Mouse (Mus musculus) hematopoietic stem cell, adult 5-6 weeks (primary cell): ENCODE results near the gene Hnf1b. TPM values are rescaled to one million over a fixed set of nuclear protein-coding genes. Genes with fewer than 3 reads are reported as not detected.

Experiments
- ATAC-seq, 2 experiments: fragments of 125-278 bp in 1 of 2; replicated peaks in 1 of 2; 2 replicates each; pipeline ENCODE4 v1.8.0; 2016 to 2017; ENCODE audit warnings: inconsistent platforms in 2 of 2, mild to moderate bottlenecking in 2 of 2, moderate number of reproducible peaks in 2 of 2, low read depth in 1 of 2, moderate TSS enrichment in 1 of 2; ENCODE audit not compliant: low FRiP score in 2 of 2, poor library complexity in 2 of 2, severe bottlenecking in 2 of 2, insufficient read depth in 1 of 2, low TSS enrichment in 1 of 2
- total RNA-seq: library from RNA; stranded (forward); fragments of 172-1452, 232-1000 nt; gene quantifications from 2 replicates; pipeline ENCODE4 v1.2.3, GENCODE M21; 2017

Gene Hnf1b
- total RNA-seq, 1 experiment from 2014 or later, result not detected

DNA sequence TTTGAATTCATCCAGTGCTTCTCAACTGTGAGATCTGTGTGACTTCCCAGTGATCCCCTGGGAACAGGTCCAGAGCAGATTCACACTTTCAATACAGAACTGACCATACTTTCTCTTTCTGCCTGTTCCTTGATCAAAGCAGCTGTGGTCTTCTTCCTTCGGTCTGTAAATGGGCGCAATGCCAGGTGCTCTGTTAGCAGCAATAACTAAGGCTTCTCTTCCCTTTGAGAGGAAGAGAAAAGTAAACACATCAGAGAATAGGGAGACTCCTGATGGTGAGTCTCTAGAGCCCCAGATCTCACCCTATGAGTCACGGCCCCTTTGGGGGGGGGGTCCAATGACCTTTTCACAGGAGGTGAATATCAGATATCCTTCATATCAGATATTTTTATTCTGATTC, 29.3 kb downstream of the Hnf1b start:
- ATAC-seq, result no peak

DNA sequence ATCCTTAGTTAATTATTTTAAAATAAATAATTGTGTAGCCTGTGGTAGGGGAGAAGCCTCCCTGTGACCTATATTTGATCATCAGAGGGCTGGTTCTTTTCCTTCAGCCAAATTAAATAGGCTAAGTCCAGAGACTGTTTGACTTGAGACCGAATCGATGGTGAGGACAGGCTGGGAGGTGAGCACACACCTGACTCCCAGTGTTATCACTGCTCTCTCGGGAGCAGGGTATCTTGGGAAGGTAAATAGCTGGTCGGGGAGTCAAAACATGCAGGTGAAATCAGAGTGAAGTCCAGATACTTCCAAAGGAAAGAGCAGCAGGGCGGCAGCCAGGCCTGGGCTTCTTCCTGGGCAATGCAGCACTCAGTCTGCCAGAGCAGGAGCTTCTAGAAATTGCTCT, 31.6 kb downstream of the Hnf1b start:
- ATAC-seq, result no peak

DNA sequence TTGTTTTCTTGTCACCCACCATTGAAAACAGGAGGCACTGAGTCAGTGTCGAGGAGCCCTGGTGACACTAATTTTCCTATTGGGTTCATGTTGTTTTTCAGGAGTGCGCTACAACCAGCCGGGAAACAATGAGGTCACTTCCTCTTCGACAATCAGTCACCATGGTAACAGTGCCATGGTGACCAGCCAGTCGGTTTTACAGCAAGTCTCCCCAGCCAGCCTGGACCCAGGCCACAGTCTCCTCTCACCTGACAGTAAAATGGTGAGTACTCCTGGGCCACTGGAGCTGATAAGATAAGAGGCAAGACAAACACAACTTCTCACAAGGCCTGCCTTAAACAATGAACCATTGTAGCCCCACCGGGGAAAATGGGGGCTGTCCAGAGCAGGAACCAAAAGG, 32.7 kb downstream of the Hnf1b start:
- ATAC-seq, result no peak

DNA sequence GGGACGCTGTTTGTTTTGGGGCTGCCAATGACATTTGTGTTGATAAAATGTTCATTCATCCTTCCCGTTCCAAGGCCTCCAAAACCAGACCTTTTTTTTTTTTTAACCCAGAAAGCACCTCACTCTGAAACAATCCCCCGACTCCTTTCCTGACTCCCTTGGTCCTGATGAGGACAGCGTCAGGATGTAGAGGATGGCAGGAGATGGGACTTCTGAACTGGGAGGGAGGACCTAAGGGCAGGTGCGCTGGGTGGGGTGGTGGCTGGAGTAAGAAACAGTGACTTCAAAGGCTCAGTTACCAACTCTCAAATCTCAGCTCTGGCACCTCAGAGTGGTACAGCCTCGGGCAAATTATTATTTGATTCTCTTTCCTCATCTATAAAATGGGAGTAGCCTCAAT, 33.2 kb downstream of the Hnf1b start:
- ATAC-seq, result no peak

DNA sequence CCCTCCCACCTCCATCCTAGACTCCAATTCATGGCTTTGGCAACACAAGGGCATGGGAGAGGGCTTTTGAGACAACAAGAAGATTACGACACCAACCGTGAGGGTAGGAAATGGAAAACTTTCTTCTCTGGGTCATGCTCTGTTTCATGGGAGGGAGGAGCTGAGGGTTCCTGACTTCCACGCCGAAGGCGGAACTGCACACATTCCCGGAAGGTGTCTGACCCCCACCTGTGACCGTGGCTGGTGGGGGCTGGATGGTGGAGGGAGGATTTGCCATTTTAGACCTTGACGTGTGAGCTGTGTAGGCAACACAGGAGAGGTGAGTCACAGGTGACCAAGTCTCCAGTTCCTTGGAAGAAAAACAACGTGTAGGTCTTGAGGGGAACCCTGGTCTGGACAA, 33.9 kb downstream of the Hnf1b start:
- ATAC-seq, result no peak

DNA sequence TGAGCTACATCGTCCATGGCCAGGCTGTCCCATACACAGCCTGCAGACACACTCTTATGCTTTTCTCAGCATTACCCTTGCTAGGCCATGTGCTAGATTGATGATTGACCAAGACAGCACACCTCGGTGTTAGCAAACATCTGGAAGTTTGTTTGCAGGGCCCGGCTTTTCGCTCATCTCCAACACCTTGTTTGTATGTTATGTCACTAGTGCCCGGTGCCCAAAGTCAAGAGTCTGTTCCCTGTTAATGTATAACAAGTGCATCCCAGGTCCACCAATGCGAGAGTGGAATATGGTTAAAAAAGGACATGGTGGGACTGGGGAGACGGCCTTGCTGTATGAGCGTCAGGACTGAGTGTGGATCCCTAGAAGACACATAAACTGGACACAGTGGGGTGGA, 35.3 kb downstream of the Hnf1b start:
- no peak for ATAC-seq

DNA sequence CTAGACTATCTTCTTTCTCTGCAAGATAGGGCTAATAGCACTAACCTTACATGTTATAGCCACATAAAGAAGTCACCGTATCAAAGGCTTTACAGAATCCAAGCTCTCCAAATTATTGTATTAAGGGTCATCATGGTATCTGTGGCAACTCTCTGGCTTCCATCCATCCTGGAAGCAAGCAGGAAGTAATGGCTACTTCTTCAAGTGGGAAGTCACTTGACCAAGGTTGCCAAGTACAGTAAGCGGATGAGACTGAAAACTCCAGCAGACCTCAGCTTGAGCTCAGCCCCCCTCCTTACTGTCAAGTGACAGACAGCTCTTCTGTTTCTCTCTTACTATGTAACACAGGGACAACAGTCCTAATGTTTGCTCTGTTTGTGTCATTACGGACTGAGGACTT, 36.9 kb downstream of the Hnf1b start:
- ATAC-seq, result no peak

DNA sequence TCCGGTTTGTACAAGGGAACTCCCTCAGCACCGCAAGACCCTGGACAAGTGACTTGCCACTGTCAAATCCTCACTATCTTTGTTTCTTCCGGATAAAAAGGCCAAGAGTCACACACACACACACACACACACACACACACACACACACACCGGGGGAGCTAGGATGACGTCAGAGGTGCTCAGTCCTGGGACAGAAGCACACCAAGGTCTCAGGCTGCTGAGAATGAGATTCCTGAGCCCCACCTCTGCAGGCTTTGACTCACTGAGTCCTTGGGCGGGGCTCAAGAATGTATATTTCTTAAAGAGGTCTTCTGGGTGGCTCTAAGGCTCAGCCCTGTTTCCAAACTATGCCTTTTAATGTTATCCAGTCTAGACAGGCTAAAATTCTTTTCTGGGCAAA, 41.5 kb downstream of the Hnf1b start:
- no peak for ATAC-seq

DNA sequence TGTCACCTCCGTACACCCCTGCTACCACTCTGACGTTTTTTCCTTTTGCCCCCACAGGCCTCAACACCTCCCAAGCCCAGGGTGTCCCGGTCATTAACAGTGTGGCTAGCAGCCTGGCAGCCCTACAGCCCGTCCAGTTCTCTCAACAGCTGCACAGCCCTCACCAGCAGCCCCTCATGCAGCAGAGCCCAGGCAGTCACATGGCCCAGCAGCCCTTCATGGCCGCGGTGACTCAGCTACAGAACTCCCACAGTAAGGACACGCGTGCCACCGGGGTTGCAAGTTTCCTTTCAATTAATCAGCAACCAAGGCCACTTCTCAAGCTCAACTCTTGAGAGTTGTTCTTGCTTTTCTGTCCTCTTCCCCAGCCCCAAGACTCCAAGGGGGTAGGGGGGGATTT, 43.5 kb downstream of the Hnf1b start:
- no peak for ATAC-seq

DNA sequence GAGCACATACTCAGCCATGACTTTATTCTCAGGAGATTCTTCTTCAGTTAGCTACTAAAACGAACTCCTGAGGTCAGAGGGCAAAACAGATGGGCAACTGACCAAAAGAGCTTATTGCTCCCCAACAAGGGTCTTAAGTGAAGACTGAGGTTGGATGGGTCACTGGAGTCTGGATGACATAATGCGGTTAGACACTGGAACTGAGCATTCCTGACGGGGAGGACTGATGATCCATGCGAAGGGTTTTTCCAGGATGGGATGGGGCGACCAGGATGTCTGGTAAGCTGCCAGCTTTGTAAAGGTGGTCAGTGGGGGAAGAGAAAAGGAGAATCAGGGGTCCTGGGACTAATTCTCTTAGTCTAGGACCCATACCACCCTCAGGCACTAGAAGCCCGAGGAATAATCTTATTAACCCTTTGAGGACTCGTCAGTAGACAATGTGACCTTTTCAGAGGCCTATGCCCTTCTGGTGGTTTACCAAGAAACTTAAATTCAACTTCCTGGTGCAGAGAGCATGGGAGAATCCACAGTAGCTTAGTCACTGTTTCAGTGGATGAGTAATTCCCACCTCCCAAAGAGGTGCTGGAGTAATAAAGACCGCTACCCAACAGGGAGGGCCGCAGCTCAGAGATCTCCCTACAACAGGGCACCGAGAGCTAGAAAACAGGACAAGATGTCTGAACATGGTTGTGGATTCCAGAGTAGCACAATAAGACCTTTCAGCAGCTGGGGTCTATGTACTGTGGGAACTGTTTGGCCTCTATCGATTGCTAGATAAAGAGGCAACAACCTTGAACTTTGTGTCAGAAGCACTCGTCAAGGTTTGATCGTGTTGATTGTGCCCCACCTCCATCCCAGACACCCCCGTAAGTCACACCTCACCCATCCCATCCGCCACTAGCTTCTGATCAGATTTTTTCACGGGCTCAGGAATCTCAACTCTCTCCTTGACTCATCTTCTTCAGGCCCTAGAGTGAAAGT, 46.9 kb downstream of the Hnf1b start:
- ATAC-seq, result no peak

DNA sequence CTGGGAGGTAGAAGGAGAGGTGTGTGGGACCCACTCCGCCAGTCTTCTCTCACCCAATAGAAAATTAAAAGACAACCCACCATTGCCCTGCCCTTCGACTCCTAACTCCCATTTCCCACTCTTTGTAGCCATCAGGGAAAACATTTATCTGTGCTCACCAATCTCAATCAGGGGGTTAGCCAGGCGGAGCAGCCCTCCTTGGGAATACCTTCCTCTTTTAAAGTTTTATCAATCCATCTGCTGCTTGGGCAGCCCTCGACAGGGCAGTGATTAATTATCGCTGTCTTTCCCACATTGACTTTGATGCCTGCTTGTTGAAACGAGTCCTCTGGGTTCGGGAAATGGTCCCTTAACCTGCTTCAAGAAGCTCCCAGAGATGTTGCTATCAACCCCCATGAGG, 47.7 kb downstream of the Hnf1b start:
- no peak for ATAC-seq

DNA sequence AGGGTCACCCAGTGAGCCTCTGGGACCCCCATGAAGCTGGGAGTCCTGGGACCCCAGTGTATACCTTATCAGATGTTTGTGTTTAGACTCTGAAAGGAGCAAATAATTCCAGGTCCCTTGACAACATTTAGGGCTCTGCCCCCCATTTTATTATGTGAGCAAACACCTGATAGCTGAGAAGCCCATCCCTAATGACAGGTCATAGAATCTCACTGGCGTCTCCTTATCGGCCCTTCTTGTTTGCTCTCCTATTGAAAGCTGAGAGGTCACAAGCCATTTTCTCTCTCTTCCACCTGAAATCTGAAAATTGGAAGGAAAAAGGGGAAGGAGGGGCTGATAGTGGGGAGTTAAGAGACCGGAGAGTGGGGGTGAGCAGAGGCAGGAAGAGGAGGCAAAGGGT, 52.9 kb downstream of the Hnf1b start:
- no peak for ATAC-seq

DNA sequence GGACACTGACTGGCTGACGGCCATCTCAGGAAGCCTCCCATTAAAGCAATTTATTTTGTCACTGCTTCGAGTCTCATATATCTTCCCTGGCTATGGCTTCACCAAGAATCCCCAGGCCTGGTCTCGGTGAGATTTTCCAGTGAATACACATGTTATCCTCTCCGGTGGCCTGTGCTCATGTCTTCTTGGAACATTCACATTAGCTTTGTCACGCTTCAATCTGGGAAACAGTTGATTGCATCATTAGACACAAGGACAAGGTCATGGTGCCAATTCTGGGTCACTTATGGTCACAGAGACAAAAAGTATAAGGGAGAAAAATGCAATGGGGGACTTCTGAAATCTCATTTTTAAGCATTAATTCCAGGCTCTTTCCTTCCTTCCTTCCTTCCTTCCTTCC, 55.9 kb downstream of the Hnf1b start:
- ATAC-seq, result no peak

DNA sequence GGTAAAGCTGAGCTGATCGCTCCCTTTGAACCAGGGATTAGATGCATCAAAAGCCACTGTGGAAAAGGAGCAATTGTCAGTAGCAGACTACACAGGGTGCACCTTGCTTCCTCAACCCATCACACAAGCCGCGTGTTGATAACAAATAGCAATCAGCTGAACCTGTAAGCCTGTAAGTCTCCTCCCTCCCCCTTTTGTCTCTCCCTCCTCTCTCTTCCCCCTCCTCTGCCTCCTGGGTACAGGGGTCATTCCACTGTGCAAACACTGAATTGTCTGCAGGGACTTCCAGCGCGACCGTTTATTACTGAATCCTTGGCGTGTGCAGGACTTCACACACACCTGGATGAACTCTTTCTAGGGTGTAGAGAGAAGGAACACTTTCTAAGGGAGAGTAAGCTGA, 58.5 kb downstream of the Hnf1b start:
- ATAC-seq, result no peak

DNA sequence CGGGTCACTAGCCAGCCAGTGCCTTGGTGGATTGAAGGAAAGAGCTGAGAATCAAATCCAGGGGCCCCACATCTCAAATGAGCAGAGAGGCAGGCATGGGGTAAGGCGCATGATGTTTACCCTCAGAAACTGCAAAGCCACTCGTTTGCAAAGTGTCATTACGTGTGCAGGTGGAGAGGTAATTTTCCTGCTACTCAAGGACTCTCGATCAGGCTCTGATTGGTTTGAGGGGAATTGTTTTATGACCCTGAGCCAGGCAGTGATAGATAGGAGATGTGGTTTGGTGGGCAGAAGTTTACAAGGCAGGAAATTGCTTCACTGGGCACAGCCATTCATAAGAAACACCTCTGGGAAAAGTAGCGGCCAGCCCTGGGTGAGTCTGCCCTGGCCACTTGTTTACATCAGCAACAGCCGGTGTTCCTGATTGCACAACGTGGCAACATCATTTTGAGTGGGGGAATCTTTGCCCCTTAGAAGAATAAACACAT, 64.0 kb downstream of the Hnf1b start:
- ATAC-seq, result no peak

DNA sequence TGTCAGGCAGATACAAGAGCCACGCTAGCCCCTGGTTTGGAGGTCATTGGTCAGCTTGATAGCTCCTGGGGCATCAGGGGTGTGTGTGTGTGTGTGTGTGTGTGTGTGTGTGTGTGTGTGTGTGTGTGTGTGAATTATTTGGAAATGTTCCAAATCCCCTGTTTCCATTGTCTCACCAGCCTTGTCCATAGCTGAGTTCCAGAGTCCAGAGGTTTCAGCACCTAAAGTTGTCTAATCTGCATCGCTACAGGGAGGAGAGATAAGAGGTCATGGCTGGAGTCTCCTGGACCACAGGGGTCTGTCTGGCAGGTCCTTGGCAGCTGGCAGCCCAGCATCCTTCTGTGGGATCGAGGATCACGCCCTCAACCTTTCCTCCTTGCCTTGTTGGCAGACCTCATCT, 64.6 kb downstream of the Hnf1b start:
- ATAC-seq, result no peak

DNA sequence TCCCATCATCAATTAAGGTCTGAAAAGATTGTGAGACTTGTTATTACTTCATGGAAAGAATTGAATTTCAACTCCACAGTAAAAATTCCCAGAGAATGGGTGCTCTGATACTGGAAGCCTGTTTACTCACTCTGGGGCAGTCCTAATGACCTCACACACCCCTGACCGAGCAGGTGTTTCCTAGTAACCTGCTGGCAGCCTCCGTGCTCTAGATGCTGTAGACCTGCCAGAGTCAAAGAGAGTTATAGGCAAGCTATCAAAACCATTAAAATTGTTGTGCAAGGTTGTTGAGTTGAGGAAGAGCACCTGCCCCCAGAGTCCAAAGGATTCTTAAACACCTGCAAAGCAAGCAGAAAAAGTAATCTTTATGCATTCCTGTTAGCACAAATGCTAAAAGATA, 72.7 kb downstream of the Hnf1b start:
- no peak for ATAC-seq

DNA sequence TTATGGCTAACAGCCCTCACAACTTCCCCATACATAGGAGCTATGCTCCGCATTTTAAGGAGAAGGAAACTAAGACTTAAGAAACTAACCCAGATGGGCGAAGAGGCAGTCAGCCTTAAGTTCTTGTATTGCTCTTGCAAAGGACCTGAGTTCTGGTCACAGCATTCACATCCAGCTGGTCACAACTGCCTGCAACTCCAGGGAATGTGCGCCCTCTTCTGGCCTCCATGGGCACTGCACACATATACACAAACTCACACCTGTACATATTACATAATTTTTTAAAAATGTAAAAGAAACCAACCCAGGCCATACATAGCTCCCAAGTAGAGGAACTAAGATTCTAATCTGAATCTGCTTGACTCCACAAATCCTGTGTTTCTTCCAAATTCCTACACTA, 77.2 kb downstream of the Hnf1b start:
- ATAC-seq, result no peak

DNA sequence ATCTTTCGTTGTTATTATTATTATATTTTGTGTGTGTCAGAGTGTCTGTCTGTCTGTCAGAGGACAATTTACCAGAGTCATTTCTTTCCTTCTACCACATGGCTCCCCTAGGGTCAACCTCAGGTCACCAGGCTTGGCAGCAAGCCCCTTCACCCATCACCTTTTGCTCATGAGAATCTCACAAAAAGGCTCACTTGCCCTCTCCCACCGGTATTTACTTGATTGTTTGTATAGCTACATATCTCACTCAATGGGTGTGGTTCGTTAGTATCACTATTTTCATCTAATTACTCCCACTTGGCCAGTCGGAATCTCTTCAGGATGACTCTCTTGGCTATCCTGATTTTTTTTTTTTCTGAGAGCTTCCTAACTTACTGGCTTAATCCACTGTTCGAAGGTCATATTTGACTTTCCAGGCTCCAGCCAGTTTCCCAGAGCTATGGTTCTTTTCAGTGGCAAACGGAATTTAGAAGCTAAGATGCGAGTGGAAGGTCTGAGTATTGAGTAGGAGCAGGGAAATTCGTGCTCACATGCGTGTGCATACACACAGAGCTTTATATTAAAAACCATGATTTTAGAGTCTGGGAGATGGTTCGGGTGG, 82.7 kb downstream of the Hnf1b start:
- no peak for ATAC-seq
